Mouse (Mus musculus) liver, embryonic 11.5 days (tissue): Measurements from ENCODE around the gene Hcar1. TPM values are rescaled to one million over a fixed set of nuclear protein-coding genes. Genes with fewer than 3 reads are reported as not detected.
A peak's percentile ranks its signal among the peaks of the same experiment; 100 is the strongest.

Experiments
- ATAC-seq: fragments of 200-750 bp; cut with Nextera tagmentation; replicated peaks from 2 replicates; pipeline ENCODE4 v1.8.0; 2017; ENCODE audit warnings: moderate number of reproducible peaks, mild to moderate bottlenecking, moderate TSS enrichment, moderate library complexity; ENCODE audit not compliant: low FRiP score
- DNase-seq: peaks from one replicate; pipeline ENCODE4 v3.0.0-alpha.2; 2017; ENCODE audit warnings: low spot score
- H3K27ac ChIP-seq: fragments of 300-500 bp; sonication (generic); 2 replicates; pipeline ENCODE4 v1.5.1; 2014; ENCODE audit warnings: mild to moderate bottlenecking, low read depth, low read length, control low read depth
- H3K27me3 ChIP-seq: fragments of 300-500 bp; sonication (generic); replicated peaks from 2 replicates; pipeline ENCODE4 v1.6.1; 2014; ENCODE audit warnings: low read length, mixed read lengths; ENCODE audit not compliant: control insufficient read depth, insufficient read depth
- H3K36me3 ChIP-seq: fragments of 300-500 bp; sonication (generic); 2 replicates; pipeline ENCODE4 v1.6.1; 2014; ENCODE audit warnings: mild to moderate bottlenecking, low read length, moderate library complexity, mixed read lengths; ENCODE audit not compliant: control insufficient read depth, insufficient read depth
- H3K4me1 ChIP-seq: fragments of 300-500 bp; sonication (generic); replicated peaks from 2 replicates; pipeline ENCODE4 v1.6.1; 2014; ENCODE audit warnings: low read length, mixed read lengths; ENCODE audit not compliant: control insufficient read depth, insufficient read depth
- H3K4me2 ChIP-seq: fragments of 300-500 bp; sonication (generic); 2 replicates; pipeline ENCODE4 v1.6.1; 2014; ENCODE audit warnings: mild to moderate bottlenecking, control low read depth, moderate library complexity
- H3K4me3 ChIP-seq: fragments of 300-500 bp; sonication (generic); 2 replicates; pipeline ENCODE4 v1.5.1; 2014; ENCODE audit warnings: low read depth, low read length, control low read depth
- H3K9ac ChIP-seq: fragments of 300-500 bp; sonication (generic); 2 replicates; pipeline ENCODE4 v1.6.1; 2014; ENCODE audit warnings: low read depth, low read length, control low read depth
- H3K9me3 ChIP-seq: fragments of 300-500 bp; sonication (generic); 2 replicates; pipeline ENCODE4 v1.6.1; 2016; ENCODE audit warnings: low read length, inconsistent platforms, mixed read lengths; ENCODE audit not compliant: control insufficient read depth
- WGBS: fragments of 180-500 bp; shearing (Covaris S2); extraction: QIAGEN DNeasy Blood & Tissue Kit; methylation state at CpG from one replicate; pipeline ENCODE4 v1.1.7; 2014; 5-methylcytosine and 5-hydroxymethylcytosine counted together
- polyA plus RNA-seq: library from polyadenylated mRNA; unstranded; fragments of >200 nt; fragmentation: Nextera tagmentation; extraction: Ambion mirVana; gene quantifications from 2 replicates; pipeline ENCODE4 v1.2.1, GENCODE M21; 2014

The Hcar1 gene
- 0.10 and 0.19 TPM in 2 replicates for polyA plus RNA-seq

DNA sequence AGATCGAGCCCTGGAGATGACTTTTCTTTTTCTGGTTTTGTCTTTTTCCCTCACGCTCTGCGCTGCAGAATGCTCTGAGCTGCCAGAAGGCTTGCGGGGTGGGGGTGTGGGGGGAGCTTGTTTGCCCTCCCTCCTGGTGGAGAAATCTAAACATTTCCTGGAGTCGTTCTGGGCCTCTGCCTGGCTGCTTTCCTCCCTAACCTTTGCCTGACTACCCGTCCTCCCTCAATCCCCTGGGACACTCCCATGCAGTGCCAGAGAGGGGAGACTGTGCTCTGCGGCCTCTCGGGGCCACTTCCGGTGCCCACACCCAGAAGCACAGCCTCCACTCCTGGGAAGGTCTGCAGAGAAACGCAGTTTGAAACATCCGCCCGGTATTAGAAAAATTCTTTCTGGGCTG, at the start of gene Hcar1:
TSS of gene Hcar1 (minus strand) at position 93 of the 400 bp plus-strand sequence.
- H3K9me3 ChIP-seq, result no peaks in the 10 kb centered on the region
- H3K27ac ChIP-seq, result no peak within 1 kb of the TSS
- no peak within 1 kb of the TSS for H3K9ac ChIP-seq
- peak within 1 kb of the TSS; percentile 4; the same call in 1 of the 2 replicates for H3K4me2 ChIP-seq
- 49% methylated on average over 12 of the region's 12 CpGs for WGBS
- DNase-seq (no peak), ATAC-seq (no peak)
- peaks cover 3% of the 10 kb centered on the region for H3K4me1 ChIP-seq
- no peaks in the 10 kb centered on the region for H3K27me3 ChIP-seq
- H3K4me3 ChIP-seq, result no peak within 1 kb of the TSS
- H3K36me3 ChIP-seq, result no peaks in the 10 kb centered on the region

DNA sequence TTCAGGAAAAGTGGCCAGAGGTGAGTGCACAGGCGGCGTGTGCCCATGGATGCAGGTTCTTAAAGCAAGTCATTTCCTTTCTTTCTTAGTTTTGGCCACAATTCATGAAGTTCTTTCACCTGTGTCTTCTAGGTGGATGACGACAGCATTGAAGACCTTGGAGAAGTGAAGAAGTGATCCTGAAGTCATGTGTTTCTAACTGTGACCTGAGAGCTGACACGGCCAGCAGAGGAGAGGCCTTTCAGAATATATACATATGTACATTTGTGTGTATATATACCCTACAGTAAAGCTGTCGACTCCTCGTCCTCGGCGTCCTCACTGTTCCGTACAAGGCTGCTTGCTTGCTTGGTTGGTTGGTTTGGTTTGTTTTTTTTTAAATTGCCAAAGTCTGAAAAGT, 47.3 kb upstream of the Hcar1 start, which contains the start of gene Gm43518:
TSS of gene Gm43518 (plus strand) at position 301 of the 400 bp plus-strand sequence.
- H3K4me3 ChIP-seq, result no peak within 1 kb of the TSS
- no peak for DNase-seq
- no peaks in the 10 kb centered on the region for H3K27me3 ChIP-seq
- ATAC-seq, result no peak
- no peak within 1 kb of the TSS for H3K9ac ChIP-seq
- no peak within 1 kb of the TSS for H3K4me2 ChIP-seq
- no peak within 1 kb of the TSS for H3K27ac ChIP-seq
- H3K4me1 ChIP-seq, result no peaks in the 10 kb centered on the region
- no peaks in the 10 kb centered on the region for H3K9me3 ChIP-seq
- WGBS, result 93% methylated on average over 9 of the region's 9 CpGs
- H3K36me3 ChIP-seq, result peaks cover 44% of the 10 kb centered on the region

DNA sequence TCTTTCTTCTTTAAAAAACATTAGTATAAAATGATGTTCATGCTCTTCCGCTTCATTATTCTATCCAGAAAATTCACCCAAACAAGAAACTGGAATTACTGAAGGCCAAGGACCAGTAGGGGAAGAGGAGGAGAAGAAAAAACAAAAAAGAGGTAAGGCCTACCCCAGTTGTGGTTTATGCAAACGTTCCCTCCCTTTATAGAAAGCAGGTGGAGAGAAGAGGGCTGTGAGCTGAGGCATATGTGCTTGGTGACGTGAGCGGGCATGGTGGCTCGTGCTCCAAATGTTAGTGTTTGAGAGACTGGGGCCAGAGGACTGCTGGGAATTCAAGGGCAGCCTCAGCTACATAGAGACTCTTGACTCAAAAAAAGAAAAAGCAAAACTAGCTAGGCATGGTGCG, 42.3 kb upstream of the Hcar1 start:
- Histone ChIP-seq H3K36me3 (peaks cover 48% of the 10 kb centered on the region), H3K27me3 (no peaks in the 10 kb centered on the region), H3K4me1 (no peaks in the 10 kb centered on the region), H3K4me2 (no peak overlapping the region), H3K27ac (no peak overlapping the region), H3K4me3 (no peak overlapping the region), H3K9ac (no peak overlapping the region), H3K9me3 (no peaks in the 10 kb centered on the region)
- ATAC-seq (no peak), DNase-seq (no peak)
- WGBS, result 86% methylated on average over 6 of the region's 6 CpGs

DNA sequence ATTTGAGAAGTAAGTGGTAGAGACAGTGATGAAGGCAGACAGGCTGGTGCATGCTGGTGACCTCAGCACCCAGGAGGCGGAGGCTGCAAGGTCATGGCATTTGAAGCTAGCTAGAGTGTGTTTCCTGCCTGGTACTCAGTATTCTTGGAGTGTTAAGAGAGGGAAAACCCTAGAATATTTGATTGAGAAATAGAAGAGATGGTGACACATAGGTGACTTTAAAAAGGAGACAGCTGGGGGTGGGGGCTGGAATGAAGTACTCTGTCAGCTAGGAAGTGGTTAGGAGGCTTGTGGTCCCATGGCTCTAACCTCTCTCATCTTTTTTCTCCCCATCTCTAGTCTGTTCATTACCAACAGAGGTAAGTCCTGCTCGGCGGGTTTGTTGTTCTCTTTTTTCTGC, 35.0 kb upstream of the Hcar1 start:
- 84% methylated on average over 3 of the region's 3 CpGs for WGBS
- Histone ChIP-seq H3K36me3 (peaks cover 32% of the 10 kb centered on the region), H3K4me1 (no peaks in the 10 kb centered on the region; the same call in 1 of the 2 replicates)

DNA sequence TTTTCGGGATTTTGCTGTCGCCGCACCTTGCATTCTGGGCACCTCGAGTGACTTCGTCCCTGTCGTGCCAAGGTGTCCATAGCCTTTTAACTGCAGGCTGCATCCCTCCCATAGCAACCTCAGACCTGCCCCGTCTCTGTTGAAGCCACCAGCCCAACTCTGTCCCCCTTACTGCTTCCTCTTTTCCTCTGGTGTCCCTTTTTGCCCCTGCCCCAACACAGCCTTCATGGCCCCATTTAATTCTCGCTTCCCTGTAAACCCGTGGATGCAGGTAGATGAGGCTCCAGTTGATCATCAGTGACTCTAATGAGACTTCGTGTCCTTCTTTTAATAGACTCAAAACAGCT, 27.8 kb upstream of the Hcar1 start:
- H3K36me3 ChIP-seq, result peaks cover 22% of the 10 kb centered on the region
- H3K4me3 ChIP-seq, result peak overlapping the region; percentile 97
- no peaks in the 10 kb centered on the region for H3K27me3 ChIP-seq
- peaks cover 13% of the 10 kb centered on the region for H3K4me1 ChIP-seq
- peak overlapping the region; percentile 99 for H3K9ac ChIP-seq
- H3K9me3 ChIP-seq, result no peaks in the 10 kb centered on the region
- 4% methylated on average over 10 of the region's 10 CpGs for WGBS
- H3K27ac ChIP-seq, result peak overlapping the region; percentile 75
- H3K4me2 ChIP-seq, result peak overlapping the region; percentile 82
- ATAC-seq, result no peak
- no peak for DNase-seq

More for the DNA sequence above, 35.0 kb upstream of the Hcar1 start:
- no peaks in the 10 kb centered on the region for H3K27me3 ChIP-seq
- DNase-seq (no peak), ATAC-seq (no peak)
- no peak overlapping the region for H3K4me2 ChIP-seq
- H3K9ac ChIP-seq, result no peak overlapping the region
- no peak overlapping the region for H3K27ac ChIP-seq
- H3K9me3 ChIP-seq, result no peaks in the 10 kb centered on the region
- H3K4me3 ChIP-seq, result no peak overlapping the region

DNA sequence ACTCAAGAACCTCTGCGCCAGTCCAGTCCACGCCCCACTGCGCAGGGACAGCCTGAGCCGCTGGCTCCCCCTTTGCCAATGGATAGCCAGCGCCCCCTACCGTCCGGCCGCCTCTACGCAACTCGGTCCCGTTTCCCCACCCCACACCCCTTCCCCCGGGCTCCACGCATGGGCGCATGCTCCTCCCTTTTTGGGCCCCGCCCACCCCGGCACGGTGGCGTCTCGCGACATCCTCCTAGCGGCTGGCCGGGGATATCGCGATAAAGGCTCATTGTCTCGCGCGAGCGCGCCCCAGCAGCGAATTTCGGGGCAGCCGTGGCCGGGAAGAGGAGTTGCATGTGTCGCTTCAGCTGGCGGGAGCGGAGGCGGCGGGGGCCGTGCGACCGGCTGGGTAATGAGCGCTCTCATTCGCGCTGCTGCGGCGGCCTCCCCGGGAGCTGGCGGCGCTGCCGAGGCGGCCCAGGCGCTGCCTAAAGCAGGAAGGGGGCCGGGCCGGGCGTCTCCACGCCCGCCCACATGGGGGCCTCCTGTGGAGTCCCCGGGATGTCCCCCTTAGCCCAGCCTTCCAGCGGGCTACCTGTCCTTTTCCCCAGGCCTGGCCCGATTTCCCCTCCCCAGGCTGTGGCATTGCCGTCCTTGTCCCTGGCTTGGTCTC, 27.3 kb upstream of the Hcar1 start, which contains the start of gene Denr:
TSS of gene Denr (plus strand) at position 200 of the 655 bp plus-strand sequence.
- H3K9me3 ChIP-seq, result no peaks in the 10 kb centered on the region

DNA sequence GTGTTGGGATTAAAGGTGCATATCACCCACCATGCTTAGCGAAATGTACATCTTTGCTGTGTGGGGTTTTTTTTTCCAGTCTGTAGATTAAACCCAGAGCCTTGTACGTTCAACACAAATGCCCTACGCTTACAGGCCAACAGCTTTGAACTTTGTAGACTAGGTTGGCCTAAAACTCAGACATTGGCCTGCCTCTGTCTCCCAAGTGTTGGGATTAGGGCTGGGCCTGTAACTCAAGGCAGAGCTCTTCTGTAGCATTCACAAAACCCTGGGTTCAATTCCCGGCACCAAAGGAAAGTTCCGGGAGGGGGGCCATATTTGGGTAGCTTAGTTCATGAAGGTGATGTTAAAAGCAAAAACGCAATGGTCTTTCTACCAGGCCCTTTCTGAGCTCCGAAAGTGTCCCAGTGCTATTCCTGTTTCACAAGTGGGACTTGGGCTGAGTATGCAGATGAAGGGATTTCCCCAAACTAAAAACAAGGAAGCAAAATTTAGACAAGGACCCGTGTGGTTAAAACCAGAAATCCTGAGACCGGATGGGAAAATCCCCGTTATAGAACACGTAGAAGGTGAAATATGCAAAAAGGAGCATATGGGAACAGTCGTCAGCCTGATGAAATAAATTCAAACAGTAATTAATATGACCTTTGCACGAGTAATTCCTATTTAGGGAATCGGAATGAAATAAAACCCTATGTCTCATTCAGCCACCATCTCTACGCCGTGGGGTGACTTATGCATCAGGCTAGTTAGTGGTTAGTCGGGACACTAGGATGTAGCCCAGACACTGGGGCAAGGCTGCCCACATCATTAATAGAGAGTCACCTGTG, 26.5 kb upstream of the Hcar1 start:
- H3K4me3 ChIP-seq, result peak overlapping the region; percentile 97; the same call in 1 of the 2 replicates
- H3K27me3 ChIP-seq, result no peaks in the 10 kb centered on the region
- peak overlapping the region; percentile 54 for H3K4me2 ChIP-seq
- H3K36me3 ChIP-seq, result peaks cover 19% of the 10 kb centered on the region
- 68% methylated on average over 17 of the region's 17 CpGs for WGBS
- H3K27ac ChIP-seq, result no peak overlapping the region
- no peaks in the 10 kb centered on the region for H3K9me3 ChIP-seq
- H3K4me1 ChIP-seq, result peaks cover 13% of the 10 kb centered on the region
- no peak for ATAC-seq
- DNase-seq, result no peak
- H3K9ac ChIP-seq, result no peak overlapping the region

More for the DNA sequence above, 27.3 kb upstream of the Hcar1 start, which contains the start of gene Denr:
- DNase-seq, result peak; percentile 100
- H3K9ac ChIP-seq, result peak within 1 kb of the TSS; percentile 99
- peak within 1 kb of the TSS; percentile 75 for H3K27ac ChIP-seq
- H3K27me3 ChIP-seq, result no peaks in the 10 kb centered on the region
- ATAC-seq, result peak; percentile 95
- WGBS, result under 1% methylated on average over 60 of the region's 61 CpGs
- peak within 1 kb of the TSS; percentile 97 for H3K4me3 ChIP-seq
- H3K4me2 ChIP-seq, result peak within 1 kb of the TSS; percentile 82
- H3K4me1 ChIP-seq, result peaks cover 13% of the 10 kb centered on the region
- H3K36me3 ChIP-seq, result peaks cover 22% of the 10 kb centered on the region

DNA sequence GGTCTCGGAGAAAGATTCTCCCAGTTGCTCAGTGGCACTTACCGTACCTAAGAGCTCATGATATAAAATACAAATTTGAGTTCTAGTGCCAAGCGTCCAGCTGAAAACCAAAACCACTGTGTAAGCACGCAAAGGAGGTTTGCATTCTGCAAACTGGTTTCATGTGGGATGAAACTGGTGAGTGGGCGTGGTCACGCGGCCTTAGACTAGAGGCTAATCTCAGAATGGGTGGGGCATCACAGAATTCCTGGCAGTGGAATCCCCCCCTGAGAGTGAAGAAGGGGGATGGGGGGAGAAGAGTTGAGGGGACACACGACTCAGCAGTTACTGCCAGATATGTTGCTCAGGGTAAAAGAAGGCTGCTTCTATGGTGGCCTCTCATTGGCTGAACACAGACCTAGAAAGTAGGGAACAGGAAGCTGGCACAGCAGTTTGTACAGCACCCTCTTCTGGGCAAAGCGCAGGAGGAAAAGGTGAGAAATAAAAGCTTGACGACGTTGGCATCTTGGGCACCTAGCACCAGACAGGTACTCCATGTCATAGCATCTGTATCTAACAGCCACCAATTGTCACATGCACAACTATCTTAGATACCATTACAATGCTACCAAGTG, 24.3 kb upstream of the Hcar1 start:
- H3K27ac ChIP-seq, result no peak overlapping the region
- peaks cover 7% of the 10 kb centered on the region for H3K36me3 ChIP-seq
- H3K27me3 ChIP-seq, result no peaks in the 10 kb centered on the region
- no peaks in the 10 kb centered on the region for H3K9me3 ChIP-seq
- H3K4me2 ChIP-seq, result no peak overlapping the region
- H3K4me1 ChIP-seq, result peaks cover 13% of the 10 kb centered on the region
- ATAC-seq (no peak), DNase-seq (no peak)
- WGBS, result 64% methylated on average over 11 of the region's 11 CpGs
- H3K4me3 ChIP-seq, result no peak overlapping the region
- H3K9ac ChIP-seq, result no peak overlapping the region
